Mouse (Mus musculus) liver, embryonic 14.5 days (tissue): ENCODE data around the gene Fasn. TPM values are rescaled to one million over a fixed set of nuclear protein-coding genes. Genes with fewer than 3 reads are reported as not detected.

Source experiments
- ATAC-seq: fragments of 200-750 bp; cut with Nextera tagmentation; 2 replicates; pipeline ENCODE4 v1.8.0; 2017; ENCODE audit warnings: moderate number of reproducible peaks, mild to moderate bottlenecking, moderate library complexity; ENCODE audit not compliant: insufficient read depth
- DNase-seq, 3 experiments: peaks; one replicate each; pipeline ENCODE4 v3.0.0-alpha.2; 2012 to 2013; ENCODE audit warnings: low read depth in 3 of 3, low spot score in 3 of 3
- H3K27ac ChIP-seq: fragments of 300-500 bp; sonication (generic); 2 replicates; pipeline ENCODE4 v1.5.1; 2014; ENCODE audit warnings: moderate library complexity, mild to moderate bottlenecking, control low read depth, inconsistent platforms
- H3K27me3 ChIP-seq: fragments of 300-500 bp; sonication (generic); 2 replicates; pipeline ENCODE4 v1.6.1; 2014; ENCODE audit warnings: mild to moderate bottlenecking, low read length, moderate library complexity; ENCODE audit not compliant: control insufficient read depth, insufficient read depth
- H3K36me3 ChIP-seq: fragments of 300-500 bp; sonication (generic); replicated peaks from 2 replicates; pipeline ENCODE4 v1.6.1; 2014; ENCODE audit warnings: low read depth; ENCODE audit not compliant: control insufficient read depth, insufficient read depth
- H3K4me1 ChIP-seq, 2 experiments: fragments of 200-500 bp in 1 of 2; fragments of 300-500 bp in 1 of 2; sonication (generic) in 1 of 2; replicated peaks; 2 replicates each; pipeline ENCODE4 v1.6.1; 2012 to 2014; ENCODE audit warnings: antibody characterized with exemption in 1 of 2, inconsistent platforms in 1 of 2, low read length in 1 of 2; ENCODE audit not compliant: control insufficient read depth in 2 of 2, insufficient read depth in 2 of 2
- H3K4me2 ChIP-seq: fragments of 300-500 bp; sonication (generic); 2 replicates; pipeline ENCODE4 v1.6.1; 2014; ENCODE audit warnings: low read depth, mild to moderate bottlenecking, control low read depth, moderate library complexity
- H3K4me3 ChIP-seq, 2 experiments: fragments of 200-500 bp in 1 of 2; fragments of 300-500 bp in 1 of 2; sonication (generic) in 1 of 2; 2 replicates each; pipeline ENCODE4 v1.5.1; 2012 to 2014; ENCODE audit warnings: low read depth in 2 of 2, low read length in 2 of 2, mild to moderate bottlenecking in 2 of 2, control low read depth in 1 of 2, inconsistent platforms in 1 of 2, moderate library complexity in 1 of 2; ENCODE audit not compliant: insufficient read depth in 1 of 2
- H3K9ac ChIP-seq: fragments of 300-500 bp; sonication (generic); replicated peaks from 2 replicates; pipeline ENCODE4 v1.6.1; 2014; ENCODE audit warnings: mild to moderate bottlenecking, control low read depth, moderate library complexity
- H3K9me3 ChIP-seq: fragments of 300-500 bp; sonication (generic); 2 replicates; pipeline ENCODE4 v1.6.1; 2016; ENCODE audit warnings: low read length, mixed read lengths; ENCODE audit not compliant: control insufficient read depth
- CTCF ChIP-seq: IDR thresholded peaks from 2 replicates; pipeline ENCODE4 v1.5.1; 2016; ENCODE audit warnings: antibody characterized with exemption, low read depth, control low read depth
- EP300 ChIP-seq: IDR thresholded peaks from 2 replicates; pipeline ENCODE4 v1.6.1; 2016; ENCODE audit warnings: antibody characterized with exemption, low read depth
- WGBS: fragments of 180-500 bp; shearing (Covaris S2); extraction: QIAGEN DNeasy Blood & Tissue Kit; methylation state at CpG from one replicate; pipeline ENCODE4 v1.1.7; 2014; ENCODE audit not compliant: insufficient replicate concordance; 5-methylcytosine and 5-hydroxymethylcytosine counted together
- polyA plus RNA-seq, 2 experiments: library from polyadenylated mRNA; depleted of rRNA in 1 of 2; stranded (reverse) in 1 of 2; unstranded in 1 of 2; fragments of >200 nt; fragmentation: Nextera tagmentation in 1 of 2; extraction: Ambion mirVana in 1 of 2; gene quantifications; 2 replicates each; pipeline versions ENCODE4 v1.2.1 to v1.2.3; 2012 to 2014

Fasn gene
- polyA plus RNA-seq, 2 experiments = 17.7 to 51.6 TPM

DNA sequence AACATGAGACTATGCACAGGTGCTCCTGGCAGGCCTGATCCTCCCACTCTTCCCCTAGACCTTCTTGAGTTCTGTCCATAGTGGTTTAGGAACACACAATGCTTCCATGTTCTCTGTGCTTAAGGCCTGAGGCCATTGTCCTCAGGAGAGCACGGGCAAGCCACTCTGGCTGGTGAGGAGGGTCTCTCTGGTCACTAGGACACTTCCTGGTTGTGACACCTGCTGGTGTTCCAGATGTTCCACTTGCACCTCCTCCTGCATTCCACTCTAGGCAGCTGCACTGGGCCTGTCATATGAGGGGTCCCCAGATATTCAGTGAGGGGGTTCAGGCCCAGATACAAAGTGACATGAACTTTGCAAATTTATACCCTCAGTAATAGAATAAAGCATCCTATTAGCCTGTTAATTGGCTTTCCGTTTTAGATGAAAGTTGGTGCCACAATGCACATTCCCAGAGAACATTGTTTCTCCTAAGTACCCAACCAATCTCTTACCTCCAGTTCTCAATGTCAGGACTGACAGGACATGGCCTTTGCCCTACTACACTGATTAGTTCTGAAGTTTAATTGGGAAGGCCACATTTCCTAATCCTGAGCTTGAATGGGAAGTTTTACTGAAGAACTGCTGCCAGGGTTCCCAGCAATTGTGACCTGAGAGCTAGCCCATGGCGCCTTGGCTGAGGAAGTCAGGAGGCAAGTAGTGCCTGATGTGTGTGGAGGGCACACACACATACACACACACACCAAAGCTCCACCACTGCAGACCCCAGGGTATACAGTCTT lies 7.5 kb upstream of the Fasn start:
- Histone ChIP-seq H3K4me3 (no peak overlapping the region), H3K9ac (no peak overlapping the region), H3K36me3 (no peaks in the 10 kb centered on the region), H3K9me3 (no peaks in the 10 kb centered on the region), H3K27ac (no peak overlapping the region), H3K4me2 (no peak overlapping the region), H3K27me3 (no peaks in the 10 kb centered on the region), H3K4me1 (peaks cover 3 to 10% of the 10 kb centered on the region in 2 experiments; a peak in 2 of 4 replicates)
- no peak for TF ChIP-seq CTCF
- TF ChIP-seq EP300 = no peak
- 71% methylated on average over 3 of the region's 3 CpGs for WGBS
- no peak for DNase-seq
- ATAC-seq = no peak

GRCm38 (mm10) chr11:120830686-120831085 lies 6.3 kb upstream of the Fasn start:
- H3K9ac ChIP-seq = no peak overlapping the region
- ATAC-seq (no peak), DNase-seq (no peak)

GRCm38 (mm10) chr11:120829757-120830532 lies 5.6 kb upstream of the Fasn start:
- H3K4me2 ChIP-seq = no peak overlapping the region
- TF ChIP-seq CTCF (no peak), EP300 (no peak)
- DNase-seq (no peak), ATAC-seq (no peak)
- no peak overlapping the region for H3K9ac ChIP-seq
- no peaks in the 10 kb centered on the region for H3K27me3 ChIP-seq
- no peaks in the 10 kb centered on the region for H3K9me3 ChIP-seq
- 75% methylated on average over 10 of the region's 10 CpGs for WGBS
- H3K27ac ChIP-seq = no peak overlapping the region
- H3K4me3 ChIP-seq = no peak overlapping the region
- peaks cover 8 to 14% of the 10 kb centered on the region in 2 experiments; a peak in 2 of 4 replicates for H3K4me1 ChIP-seq
- H3K36me3 ChIP-seq = no peaks in the 10 kb centered on the region

More at GRCm38 (mm10) chr11:120830686-120831085, 6.3 kb upstream of the Fasn start:
- no peak overlapping the region for H3K4me3 ChIP-seq
- no peaks in the 10 kb centered on the region for H3K27me3 ChIP-seq
- TF ChIP-seq CTCF (no peak), EP300 (no peak)
- peaks cover 3 to 10% of the 10 kb centered on the region in 2 experiments; a peak in 2 of 4 replicates for H3K4me1 ChIP-seq
- H3K27ac ChIP-seq = no peak overlapping the region
- H3K9me3 ChIP-seq = no peaks in the 10 kb centered on the region
- no peak overlapping the region for H3K4me2 ChIP-seq
- H3K36me3 ChIP-seq = no peaks in the 10 kb centered on the region
- 72% methylated on average over 12 of the region's 12 CpGs for WGBS

GRCm38 (mm10) chr11:120828416-120828815 lies 4.1 kb upstream of the Fasn start:
- H3K27me3 ChIP-seq = no peaks in the 10 kb centered on the region
- WGBS = 62% methylated on average over 4 of the region's 4 CpGs
- H3K36me3 ChIP-seq = no peaks in the 10 kb centered on the region
- H3K4me1 ChIP-seq = peaks cover 6 to 7% of the 10 kb centered on the region in 2 experiments; a peak in 2 of 4 replicates
- H3K27ac ChIP-seq = no peak overlapping the region
- no peak for TF ChIP-seq CTCF
- no peak for TF ChIP-seq EP300
- no peak overlapping the region for H3K4me3 ChIP-seq
- no peaks in the 10 kb centered on the region for H3K9me3 ChIP-seq
- H3K9ac ChIP-seq = no peak overlapping the region
- DNase-seq = no peak
- ATAC-seq = no peak
- no peak overlapping the region for H3K4me2 ChIP-seq
